Mouse (Mus musculus) brain, embryonic 14.5 days (tissue): ENCODE measurements around the gene Gpatch11. TPM values are rescaled to one million over a fixed set of nuclear protein-coding genes. Genes with fewer than 3 reads are reported as not detected.

ENCODE experiments used
- DNase-seq: peaks from one replicate; pipeline ENCODE4 v3.0.0-alpha.2; 2011; ENCODE audit warnings: low read depth
- CTCF ChIP-seq: fragments of 200-500 bp; IDR thresholded peaks from 2 replicates; pipeline ENCODE4 v1.5.1; 2012; ENCODE audit warnings: inconsistent platforms, mild to moderate bottlenecking, moderate library complexity, borderline replicate concordance; ENCODE audit not compliant: insufficient read depth, insufficient read length; ENCODE audit errors: extremely low read depth
- POLR2A ChIP-seq: fragments of 200-500 bp; IDR thresholded peaks from 2 replicates; pipeline ENCODE4 v1.6.1; 2012; ENCODE audit warnings: mild to moderate bottlenecking, inconsistent platforms, borderline replicate concordance; ENCODE audit not compliant: poor library complexity, insufficient read depth, insufficient read length, severe bottlenecking; ENCODE audit errors: extremely low read depth
- polyA plus RNA-seq: library from polyadenylated mRNA; depleted of rRNA; stranded (reverse); fragments of >200 nt; gene quantifications from 2 replicates; pipeline ENCODE4 v1.2.3, GENCODE M21; 2012

Gene Gpatch11
- polyA plus RNA-seq, 1 experiment, result 23.3 TPM

- DNase-seq, result no peak
- TF ChIP-seq POLR2A (no peak), CTCF (no peak)
Observed at GRCm38 (mm10) chr17:78842271-78842928, 7.0 kb downstream of the Gpatch11 start.

- no peak for DNase-seq
- TF ChIP-seq POLR2A (no peak), CTCF (no peak)
Observed at GRCm38 (mm10) chr17:78856243-78856642, 20.9 kb downstream of the Gpatch11 start.

GRCm38 (mm10) chr17:78873886-78874285, 38.5 kb downstream of the Gpatch11 start:
- no peak for TF ChIP-seq POLR2A
- no peak for TF ChIP-seq CTCF
- no peak for DNase-seq

- peak; percentile 62 for DNase-seq
- TF ChIP-seq POLR2A (no peak), CTCF (no peak)
Observed at GRCm38 (mm10) chr17:78881878-78882304, 46.5 kb downstream of the Gpatch11 start.

- no peak for TF ChIP-seq POLR2A
- TF ChIP-seq CTCF, result no peak
Observed at GRCm38 (mm10) chr17:78882401-78883112, 47.2 kb downstream of the Gpatch11 start, which contains the start of gene Eif2ak2. Eif2ak2 (minus strand) TSS chr17:78882573.

GRCm38 (mm10) chr17:78883291-78883690, 47.9 kb downstream of the Gpatch11 start:
- no peak for DNase-seq
- no peak for TF ChIP-seq CTCF
- no peak for TF ChIP-seq POLR2A

More at GRCm38 (mm10) chr17:78882401-78883112, 47.2 kb downstream of the Gpatch11 start, which contains the start of gene Eif2ak2:
- peak; percentile 78 for DNase-seq

GRCm38 (mm10) chr17:78885286-78886065, 50.1 kb downstream of the Gpatch11 start:
- TF ChIP-seq CTCF, result no peak
- TF ChIP-seq POLR2A, result no peak
- DNase-seq, result no peak

- TF ChIP-seq CTCF, result no peak
- no peak for TF ChIP-seq POLR2A
- no peak for DNase-seq
Observed at GRCm38 (mm10) chr17:78888554-78888953, 53.2 kb downstream of the Gpatch11 start.

GRCm38 (mm10) chr17:78889184-78889583, 53.8 kb downstream of the Gpatch11 start:
- TF ChIP-seq CTCF (no peak), POLR2A (no peak)
- DNase-seq, result peak; percentile 48

- TF ChIP-seq POLR2A (no peak), CTCF (no peak)
- DNase-seq, result no peak
Observed at GRCm38 (mm10) chr17:78891020-78891419, 55.7 kb downstream of the Gpatch11 start.

GRCm38 (mm10) chr17:78894991-78895390, 59.6 kb downstream of the Gpatch11 start:
- no peak for DNase-seq
- TF ChIP-seq CTCF (no peak), POLR2A (no peak)
